Mouse (Mus musculus) ES-E14 (cell line): ENCODE results near the gene B430306N03Rik.

Experiments
- CHD2 ChIP-seq: IDR thresholded peaks from 2 replicates; pipeline ENCODE4 v1.6.1; 2014; ENCODE audit warnings: mild to moderate bottlenecking, low read depth, low read length, inconsistent platforms
- ZC3H11A ChIP-seq: IDR thresholded peaks from 2 replicates; pipeline ENCODE4 v1.6.1; 2012; ENCODE audit warnings: low read depth, mild to moderate bottlenecking, inconsistent platforms, low read length, borderline replicate concordance
- ZNF384 ChIP-seq: IDR thresholded peaks from 2 replicates; pipeline ENCODE4 v1.6.1; 2012; ENCODE audit warnings: low read depth, low read length, inconsistent platforms

GRCm38 (mm10) chr17:48345824-48346223 is 29.9 kb downstream of the B430306N03Rik start:
- TF ChIP-seq ZC3H11A (no peak), CHD2 (no peak), ZNF384 (no peak)
